Mouse (Mus musculus) cerebellum, adult 2 months (tissue): ENCODE measurements at regions not wholly inside any gene's neighbourhood (a gene's known extent, or its start where the extent isn't known, plus 50 kb on each side); places are given as distances from the start of the nearest gene placed in this dataset.

Experiments
- CTCF ChIP-seq: fragments of 200-500 bp; IDR thresholded peaks from 2 replicates; pipeline ENCODE4 v1.5.1; 2011; ENCODE audit warnings: low read depth, mild to moderate bottlenecking, control low read depth, low read length, moderate library complexity, borderline replicate concordance; ENCODE audit not compliant: insufficient read depth
- POLR2A ChIP-seq: fragments of 200-500 bp; IDR thresholded peaks from 2 replicates; pipeline ENCODE4 v1.6.1; 2011; ENCODE audit warnings: low read length, control low read depth, borderline replicate concordance; ENCODE audit not compliant: insufficient read depth

- TF ChIP-seq CTCF (no peak), POLR2A (no peak)
These were observed 54.8 kb upstream of the Col13a1 start for GRCm38 (mm10) chr10:62033748-62034147.
